Mouse (Mus musculus): ENCODE data around the gene Hspb7.
A peak's percentile ranks its signal among the peaks of the same experiment; 100 is the strongest.

Gene Hspb7

DNA sequence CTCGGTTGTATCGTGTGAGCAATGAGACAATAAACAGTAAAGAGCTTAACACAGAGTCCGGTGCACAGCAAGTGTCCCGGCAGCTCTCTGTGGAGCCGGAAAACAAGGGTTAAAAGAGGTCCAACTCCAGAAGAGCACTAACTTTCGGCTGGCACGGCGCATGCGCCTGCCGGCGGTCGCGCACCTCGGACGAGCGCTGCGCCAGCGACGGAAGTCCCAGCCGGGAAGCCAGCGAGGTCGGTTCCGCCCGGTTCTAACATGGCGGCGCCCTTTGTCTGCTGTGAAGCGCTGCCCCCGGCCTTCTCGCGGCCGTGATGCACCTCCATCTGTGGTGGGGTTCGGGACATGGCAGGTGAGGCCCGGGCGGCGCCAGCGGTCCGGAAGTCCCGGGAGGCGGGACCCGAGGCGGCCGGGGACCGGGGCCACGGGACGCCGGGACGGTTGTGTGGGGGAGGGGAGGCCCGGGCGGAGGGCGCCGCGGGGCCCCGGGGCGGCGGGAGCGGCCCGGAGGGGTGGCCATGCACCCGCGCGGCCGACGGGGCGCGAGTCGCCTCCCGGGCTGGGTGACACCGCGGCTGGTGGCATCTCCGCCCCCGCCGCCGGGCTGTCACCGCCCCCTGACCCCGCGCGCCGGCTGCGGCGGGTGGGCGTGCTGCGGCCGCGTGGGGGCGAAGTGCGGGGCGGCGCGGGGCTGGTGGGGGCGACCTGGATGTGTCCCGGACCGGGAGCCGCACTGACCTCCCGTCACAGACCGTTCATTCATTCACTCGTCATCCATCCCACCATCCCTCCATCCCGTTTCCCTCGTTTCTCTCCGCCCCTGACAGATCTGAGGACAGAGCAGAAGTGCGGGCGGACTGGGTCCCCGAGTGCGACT lies 24.1 kb downstream of the Hspb7 start, which contains the start of gene Zbtb17:
Gene Zbtb17 (plus strand): TSS at position 204 of the 877 bp plus-strand sequence.
- ATAC-seq (ENCODE audit: low TSS enrichment): peak; percentile 93

DNA sequence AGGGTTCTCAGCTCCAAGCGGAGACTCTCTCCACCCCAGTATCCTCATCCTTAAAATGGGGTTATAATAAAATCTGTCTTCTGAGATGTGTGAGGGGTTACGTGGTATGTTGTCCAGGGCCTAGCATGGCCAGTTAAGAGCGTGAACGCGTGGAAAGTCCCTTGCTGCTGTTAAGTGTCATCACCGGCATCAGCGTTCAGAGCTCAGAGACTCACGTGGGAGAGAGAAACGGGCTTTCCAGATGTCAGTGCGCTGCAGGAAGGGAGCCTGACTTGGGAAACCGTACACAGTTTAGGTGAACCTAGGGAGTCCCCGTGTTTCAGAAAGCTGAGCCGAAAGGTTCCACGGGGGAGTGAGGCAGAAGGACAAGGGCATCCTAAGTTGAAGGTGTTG lies 24.7 kb downstream of the Hspb7 start:
- ATAC-seq (ENCODE audit: low TSS enrichment): peak; percentile 5; the same call in 1 of the 2 replicates

DNA sequence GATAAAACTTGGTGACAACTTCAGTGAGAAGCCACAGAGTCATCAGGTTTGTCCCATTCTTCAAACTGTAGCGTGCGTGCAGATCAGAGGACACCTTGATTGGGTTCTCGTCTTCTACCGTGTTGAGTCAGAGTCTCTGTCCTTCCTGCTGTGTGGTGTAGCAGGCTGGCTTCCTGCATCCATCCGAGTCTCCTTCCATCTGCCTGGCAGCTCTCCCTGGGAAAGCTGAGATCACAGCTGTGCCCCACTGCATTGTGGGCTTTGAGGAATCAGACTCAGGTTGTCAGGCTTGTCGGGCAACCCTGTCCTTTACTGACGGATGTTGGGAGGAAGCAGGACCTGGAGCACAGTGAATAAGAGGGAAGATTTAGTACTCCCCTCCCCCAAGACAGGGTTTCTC lies 25.6 kb downstream of the Hspb7 start:
- no peak for ATAC-seq (ENCODE audit: low TSS enrichment)

DNA sequence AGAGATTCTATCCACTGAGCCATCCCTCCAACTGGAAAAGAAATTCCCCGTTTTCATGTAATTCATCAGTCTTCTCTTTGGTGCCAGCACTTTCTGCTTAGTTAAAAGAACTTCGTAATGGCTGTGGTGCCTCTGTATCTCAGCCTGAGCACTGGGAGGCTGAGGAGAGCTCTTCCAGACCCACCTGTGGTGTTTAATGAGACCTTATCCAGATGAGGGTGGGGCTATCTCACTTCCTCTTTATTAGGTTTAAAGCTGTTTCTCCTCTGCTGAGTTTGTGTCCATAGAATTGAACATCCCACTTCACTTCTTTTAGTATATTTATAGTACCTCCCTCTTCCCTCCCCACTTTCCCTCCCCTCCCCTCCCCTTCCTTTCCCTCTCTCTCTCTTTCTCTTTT lies 30.7 kb downstream of the Hspb7 start:
- no peak for ATAC-seq (ENCODE audit: low TSS enrichment)

DNA sequence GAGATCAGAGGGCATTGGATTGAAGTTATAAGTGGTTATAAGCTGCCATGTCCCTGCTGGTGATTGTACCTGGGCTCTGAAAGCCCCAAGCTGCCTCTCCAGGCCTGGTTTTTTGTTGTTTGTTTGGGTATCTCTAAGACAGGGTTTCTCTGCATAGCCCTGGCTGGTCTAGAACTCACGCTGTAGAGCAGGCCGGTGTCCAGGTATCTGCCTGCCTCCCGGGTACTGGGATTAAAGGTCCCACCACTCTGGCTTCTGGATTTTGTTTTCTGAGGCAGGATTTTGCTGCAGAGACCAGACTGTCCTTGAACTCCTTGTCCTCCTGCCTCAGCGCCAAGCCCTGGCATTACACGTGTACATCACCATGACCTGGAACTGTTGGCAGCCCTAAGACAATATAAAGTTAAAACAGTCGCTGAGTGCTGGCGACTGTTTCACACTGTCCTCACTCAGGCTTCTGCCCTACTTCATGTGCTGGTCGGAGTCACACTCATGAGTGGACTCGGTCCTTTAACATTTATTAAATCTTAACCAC lies 31.4 kb downstream of the Hspb7 start:
- no peak for ATAC-seq (ENCODE audit: low TSS enrichment)

DNA sequence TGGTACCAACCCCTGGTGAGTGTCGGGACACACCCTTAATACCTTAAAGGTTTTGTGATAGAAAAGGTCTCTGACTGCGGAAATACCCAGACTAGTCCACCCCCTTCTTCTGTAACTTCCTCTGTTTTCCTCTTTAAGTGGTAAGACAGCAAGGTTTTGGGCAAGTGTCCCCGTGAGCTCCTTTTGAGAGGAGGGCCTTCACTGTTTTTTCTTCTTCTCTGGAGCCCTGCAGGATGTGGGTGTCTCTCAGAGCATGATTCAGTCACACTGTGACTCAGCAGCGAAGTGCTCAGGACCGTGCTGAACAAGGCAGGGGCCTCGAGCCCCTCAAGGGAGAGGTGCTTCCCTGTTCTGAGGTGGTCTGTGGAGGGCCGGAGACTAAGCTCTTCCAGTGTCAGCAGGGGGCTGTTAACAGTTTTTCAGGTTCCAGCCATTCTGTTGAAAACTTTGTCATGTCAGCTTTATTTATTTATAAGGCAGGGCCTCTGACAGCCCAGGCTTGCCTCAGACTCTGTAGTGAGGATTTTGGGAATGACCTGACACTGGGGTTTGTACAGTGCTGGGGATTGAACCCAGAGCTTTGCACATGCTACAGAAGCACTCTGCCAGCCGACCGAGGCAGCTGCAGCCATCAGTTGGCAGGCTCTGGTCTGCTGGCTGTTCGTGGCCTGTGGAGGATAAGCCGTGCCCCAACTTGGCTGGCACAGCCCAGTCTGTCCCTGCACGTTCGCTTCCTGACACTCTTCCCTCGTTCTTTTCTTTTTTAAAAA lies 34.2 kb downstream of the Hspb7 start:
- ATAC-seq (ENCODE audit: low TSS enrichment): peak; percentile 93

DNA sequence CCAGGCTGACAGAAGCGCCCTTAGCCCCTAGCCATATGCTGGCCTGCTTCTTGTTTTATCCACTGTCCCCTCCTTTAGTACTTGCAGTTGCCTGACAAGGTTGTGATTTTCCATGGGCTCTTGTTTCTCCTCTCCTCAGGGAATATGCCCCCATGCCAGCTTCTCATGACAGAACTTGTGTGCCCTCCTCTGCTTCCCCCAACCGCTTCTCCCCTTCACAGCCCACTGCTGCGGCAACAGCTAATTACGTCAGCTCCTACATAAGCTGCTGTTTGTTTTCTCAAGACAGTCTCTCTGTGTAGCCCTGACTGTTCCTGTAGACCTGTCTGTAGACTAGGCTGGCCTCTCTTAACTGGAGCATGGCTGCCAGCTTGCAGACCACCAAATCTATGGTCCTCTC lies 34.9 kb downstream of the Hspb7 start:
- peak; percentile 32; the same call in 1 of the 2 replicates for ATAC-seq (ENCODE audit: low TSS enrichment)

DNA sequence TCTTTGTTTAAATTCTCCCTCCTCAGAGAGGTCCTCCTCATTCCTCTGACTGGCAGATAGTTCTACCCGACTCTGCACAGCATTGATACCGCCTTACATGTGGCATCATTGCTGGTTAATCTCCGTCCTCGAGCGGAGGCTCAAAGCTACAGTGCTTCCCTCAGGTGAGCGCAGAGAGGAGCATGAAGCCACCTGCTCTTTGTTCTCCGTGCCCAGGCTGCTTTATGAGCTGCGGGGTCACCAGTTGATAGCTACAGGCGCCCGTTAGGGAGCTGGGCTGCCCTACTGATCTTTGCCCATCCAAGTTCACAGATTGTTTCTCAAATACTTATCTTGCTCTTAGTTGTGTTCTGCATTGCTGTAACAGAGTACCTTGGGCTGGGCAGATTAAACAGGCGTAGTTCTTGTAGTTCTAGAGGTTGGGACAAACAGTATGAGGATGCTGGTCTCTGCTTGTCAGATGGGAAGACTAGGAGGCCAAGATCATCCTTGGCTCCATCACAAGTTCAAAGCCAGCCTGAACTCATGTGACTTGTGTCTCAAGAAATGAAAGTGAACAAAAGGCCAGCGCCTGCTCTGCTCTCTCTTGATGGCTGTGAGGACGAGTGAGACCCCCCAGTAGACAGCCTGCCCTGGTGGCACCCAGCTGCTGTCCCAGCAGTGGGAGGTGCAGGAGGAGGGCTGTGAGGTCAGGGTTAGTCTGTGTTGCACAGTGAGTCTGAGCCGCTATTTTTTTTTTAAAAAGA lies 35.8 kb downstream of the Hspb7 start:
- no peak for ATAC-seq (ENCODE audit: low TSS enrichment)

DNA sequence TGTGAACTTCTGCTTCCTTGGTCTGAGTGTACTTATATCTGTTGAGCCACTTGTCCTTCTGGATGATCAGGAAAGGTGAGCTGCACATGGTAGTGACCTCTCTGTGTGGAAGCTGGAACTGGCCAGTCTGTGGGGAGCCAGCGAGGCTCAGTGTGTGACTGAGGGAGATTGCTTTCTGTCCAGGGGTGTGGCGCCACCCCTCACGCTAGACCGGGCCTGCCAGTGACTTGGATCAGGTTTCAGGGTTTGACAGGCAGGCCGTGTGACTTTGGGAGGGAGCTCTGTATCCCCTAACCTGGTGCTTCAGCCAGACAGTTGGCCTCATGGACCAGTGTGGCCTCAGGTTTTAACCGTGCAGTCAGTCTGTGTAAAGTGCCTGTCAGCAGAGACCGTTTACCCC lies 37.7 kb downstream of the Hspb7 start:
- no peak for ATAC-seq (ENCODE audit: low TSS enrichment)

DNA sequence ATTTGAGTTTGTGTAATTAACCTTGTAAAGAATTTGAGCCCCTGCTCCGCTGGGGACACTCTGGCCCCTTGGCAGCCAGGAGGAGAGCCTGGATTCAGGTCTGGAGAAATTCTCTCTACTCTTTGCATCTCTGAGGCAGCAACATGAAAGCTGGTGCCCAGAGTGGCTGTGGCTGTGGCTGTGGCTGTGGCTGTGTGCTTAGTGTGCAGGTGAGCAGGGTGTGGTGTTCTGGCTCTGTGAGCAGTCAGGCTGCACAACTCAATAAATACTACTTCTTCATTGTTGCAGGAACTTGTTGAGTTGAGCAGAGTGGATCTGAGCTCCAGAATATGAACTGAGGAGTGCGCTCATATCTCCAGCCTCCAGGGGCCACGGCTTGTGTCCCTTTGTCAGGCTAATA lies 38.3 kb downstream of the Hspb7 start:
- no peak for ATAC-seq (ENCODE audit: low TSS enrichment)

DNA sequence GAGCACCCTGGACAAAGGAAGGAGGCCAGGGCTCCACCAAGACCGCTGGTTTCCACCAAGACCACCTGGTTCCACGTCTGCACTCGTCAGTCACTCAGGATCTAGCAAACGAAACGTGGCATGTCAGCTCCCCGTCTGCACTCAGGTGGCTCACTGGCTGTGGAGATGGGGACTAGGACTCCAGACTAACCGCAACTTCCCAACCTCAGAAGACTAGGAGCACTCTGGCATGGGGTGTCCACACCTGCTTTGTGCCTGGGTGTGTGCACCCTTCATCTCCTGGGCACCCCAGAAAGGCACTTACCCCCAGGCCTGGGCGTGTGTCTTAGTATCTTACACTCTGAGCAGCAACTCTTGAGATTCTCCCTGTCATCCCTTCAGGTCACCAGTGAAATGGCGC lies 39.2 kb downstream of the Hspb7 start:
- ATAC-seq (ENCODE audit: low TSS enrichment): no peak

DNA sequence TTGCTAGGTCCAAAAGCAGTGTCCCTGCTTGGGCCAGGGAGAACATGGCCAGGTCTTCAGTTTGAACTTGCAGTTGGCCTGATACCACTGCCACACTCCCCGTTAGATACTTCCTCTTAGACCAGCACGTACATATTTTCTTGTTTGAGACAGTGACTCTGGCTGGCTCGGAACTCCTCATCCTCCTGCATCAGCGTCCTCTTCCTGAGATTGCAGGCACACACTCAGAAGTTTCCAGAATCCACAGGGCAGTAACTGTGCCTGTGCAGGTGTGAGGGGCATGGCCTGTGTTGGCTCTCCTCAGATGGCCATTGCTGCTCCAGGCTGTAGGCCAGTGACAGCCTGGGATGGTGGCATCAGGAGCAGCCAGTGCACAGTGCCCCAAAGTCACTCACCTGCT lies 39.9 kb downstream of the Hspb7 start:
- ATAC-seq (ENCODE audit: low TSS enrichment): no peak

DNA sequence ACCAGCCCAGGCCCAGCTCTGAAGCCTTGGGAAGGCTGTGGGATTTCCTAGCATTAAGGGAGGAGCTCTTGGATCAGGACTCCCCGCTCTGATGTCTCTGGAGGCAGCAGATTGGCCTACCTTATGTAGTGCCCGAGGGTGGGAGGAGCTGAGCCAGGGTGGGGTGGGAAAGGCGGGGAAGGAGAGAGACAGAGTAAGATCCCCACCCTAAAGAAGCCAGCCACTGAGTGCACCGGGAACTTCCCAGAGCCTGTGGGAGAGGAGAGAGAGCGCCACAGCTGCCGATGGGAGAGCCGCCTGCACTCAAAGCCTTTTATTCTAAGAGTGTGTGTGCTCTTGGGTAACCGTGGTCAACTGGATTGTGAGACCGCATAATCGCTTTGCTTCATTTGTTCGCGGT lies 40.5 kb downstream of the Hspb7 start:
- ATAC-seq (ENCODE audit: low TSS enrichment): peak; percentile 81

DNA sequence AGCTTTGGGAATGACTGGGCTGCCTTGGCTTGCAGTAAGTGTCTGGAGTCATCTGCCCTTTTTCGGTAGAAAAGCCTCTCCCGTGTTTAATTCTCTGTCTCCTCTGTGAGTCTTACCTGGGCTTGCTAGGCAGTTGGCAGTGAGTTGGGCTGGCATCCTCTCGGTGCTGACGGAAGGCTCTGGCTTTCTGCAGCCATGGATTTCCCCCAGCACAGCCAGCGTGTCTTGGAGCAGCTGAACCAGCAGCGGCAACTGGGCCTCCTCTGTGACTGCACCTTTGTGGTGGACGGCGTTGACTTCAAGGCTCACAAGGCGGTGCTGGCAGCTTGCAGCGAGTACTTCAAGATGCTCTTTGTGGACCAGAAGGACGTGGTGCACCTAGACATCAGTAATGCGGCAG lies 41.0 kb downstream of the Hspb7 start:
- no peak for ATAC-seq (ENCODE audit: low TSS enrichment)

DNA sequence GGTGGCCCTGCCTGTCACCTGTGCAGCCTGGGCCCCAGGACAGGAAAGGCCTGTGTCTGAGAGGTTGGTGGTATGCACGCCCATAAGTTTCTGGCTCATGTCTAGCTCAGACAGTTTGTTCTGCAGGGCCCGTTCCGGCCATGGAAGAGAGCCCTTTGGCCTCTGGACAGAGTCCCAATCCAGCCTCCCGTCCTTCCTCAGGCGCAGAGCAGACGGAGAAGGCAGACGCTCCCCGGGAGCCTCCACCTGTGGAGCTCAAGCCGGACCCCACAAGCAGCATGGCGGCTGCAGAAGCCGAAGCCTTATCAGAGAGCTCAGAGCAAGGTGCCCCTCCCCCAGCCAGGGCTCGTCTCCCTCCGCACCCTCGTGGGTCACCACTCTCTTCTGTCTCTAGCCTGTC lies 42.9 kb downstream of the Hspb7 start:
- no peak for ATAC-seq (ENCODE audit: low TSS enrichment)

DNA sequence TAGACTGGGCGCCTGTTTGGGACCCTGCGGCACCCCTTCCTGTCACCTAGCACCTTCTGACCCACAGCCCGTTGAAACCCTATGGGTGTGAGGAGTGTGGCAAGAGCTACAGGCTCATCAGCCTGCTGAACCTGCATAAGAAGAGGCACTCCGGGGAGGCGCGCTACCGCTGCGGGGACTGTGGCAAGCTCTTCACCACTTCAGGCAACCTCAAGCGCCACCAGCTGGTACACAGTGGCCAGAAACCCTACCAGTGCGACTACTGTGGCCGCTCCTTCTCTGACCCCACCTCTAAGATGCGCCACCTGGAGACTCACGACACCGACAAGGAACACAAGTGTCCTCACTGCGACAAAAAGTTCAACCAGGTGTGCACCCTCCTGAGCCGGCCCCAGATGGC lies 44.1 kb downstream of the Hspb7 start:
- ATAC-seq (ENCODE audit: low TSS enrichment): no peak

DNA sequence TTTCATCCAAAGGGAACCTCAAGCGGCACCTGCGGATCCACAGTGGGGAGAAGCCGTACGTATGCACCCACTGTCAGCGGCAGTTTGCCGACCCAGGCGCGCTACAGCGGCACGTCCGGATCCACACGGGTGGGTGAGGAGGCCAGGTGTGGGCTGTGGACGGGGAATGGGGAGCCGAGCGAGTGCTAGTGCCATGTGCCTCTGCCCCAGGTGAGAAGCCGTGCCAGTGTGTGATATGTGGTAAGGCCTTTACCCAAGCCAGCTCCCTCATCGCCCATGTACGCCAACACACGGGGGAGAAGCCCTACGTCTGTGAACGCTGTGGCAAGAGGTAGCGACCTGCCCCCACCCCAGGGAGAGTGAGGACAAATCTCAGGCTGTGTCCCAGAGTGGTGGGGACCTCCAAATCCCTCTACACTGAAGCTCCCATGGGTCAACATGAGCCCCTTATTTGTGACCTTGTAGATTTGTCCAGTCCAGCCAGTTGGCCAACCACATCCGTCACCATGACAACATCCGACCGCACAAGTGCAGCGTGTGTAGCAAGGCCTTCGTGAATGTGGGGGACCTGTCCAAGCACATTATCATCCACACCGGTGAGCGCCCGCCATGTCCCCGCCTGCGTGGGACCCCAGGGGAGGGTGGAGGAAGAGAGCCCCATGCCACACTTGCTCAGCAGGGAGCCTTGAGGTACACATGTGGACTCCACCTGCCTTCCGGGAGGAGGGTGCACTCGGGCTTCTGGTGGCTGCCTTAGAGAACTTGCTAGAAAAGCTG lies 45.1 kb downstream of the Hspb7 start:
- no peak for ATAC-seq (ENCODE audit: low TSS enrichment)

DNA sequence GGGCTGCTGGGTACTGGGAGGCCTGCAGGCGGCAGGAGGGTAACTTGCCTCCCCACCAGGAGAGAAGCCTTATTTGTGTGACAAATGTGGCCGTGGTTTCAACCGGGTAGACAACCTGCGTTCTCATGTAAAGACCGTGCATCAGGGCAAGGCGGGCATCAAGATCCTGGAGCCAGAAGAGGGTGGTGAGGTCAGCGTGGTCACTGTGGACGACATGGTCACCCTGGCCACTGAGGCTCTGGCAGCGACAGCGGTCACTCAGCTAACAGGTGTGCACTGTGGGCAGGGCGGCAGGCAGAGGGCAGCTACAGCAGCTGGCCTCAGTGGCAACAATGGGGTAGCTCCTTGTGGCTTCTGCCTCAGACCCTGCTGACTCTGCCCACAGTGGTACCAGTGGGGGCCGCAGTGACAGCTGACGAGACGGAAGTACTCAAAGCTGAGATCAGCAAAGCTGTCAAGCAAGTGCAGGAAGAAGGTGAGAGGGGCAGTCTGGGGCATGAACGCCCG lies 45.8 kb downstream of the Hspb7 start:
- ATAC-seq (ENCODE audit: low TSS enrichment): no peak

DNA sequence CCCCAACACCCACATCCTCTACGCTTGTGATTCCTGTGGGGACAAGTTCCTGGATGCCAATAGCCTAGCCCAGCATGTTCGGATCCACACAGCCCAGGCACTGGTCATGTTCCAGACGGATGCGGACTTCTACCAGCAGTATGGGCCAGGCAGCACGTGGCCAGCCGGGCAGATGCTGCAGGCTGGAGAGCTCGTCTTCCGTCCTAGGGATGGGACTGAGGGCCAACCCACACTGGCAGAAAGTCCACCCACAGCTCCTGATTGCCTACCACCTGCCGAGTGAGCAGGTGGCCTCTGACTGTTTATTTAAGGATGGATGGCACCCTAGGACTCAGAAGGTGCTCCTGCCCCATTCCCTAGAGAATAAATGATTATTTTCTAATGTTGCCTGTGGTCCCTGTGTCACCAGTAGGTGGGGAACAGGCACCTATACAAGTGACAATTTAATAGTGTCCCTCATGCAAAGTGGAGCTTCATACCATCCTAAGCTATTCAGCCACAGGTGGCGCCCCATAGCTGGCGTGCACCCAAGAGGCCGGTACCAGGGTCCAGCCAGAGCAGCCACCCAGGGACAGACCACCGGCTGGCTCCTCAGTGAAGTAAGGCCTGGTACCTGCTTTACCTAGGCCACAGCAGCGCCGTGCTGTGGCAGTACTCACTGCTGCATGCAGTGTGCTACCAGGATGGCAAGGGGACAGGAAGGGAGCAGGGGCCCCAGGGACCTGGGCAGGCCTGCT lies 46.4 kb downstream of the Hspb7 start:
- no peak for ATAC-seq (ENCODE audit: low TSS enrichment)

DNA sequence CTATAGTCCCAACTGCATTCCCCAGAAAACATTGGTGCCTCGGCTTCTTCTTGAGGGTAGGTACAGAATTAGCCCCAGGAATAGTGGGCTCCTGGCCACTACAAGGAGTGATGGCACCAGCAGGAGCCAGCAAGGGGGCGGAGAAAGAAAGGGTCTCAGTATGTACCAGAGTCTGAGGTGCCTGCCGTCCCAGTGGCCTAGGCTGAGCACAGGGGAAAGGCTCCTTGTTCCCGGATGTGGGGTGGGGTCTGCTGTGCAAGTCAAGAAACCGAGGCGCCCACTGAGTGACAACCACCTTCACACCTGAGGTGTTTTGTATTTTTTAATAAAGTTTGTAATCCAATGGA lies 47.0 kb downstream of the Hspb7 start:
- no peak for ATAC-seq (ENCODE audit: low TSS enrichment)
